Mouse (Mus musculus) retina, postnatal 7 days (tissue): ENCODE results near the gene Foxp1.

Source experiments
- DNase-seq: peaks from one replicate; pipeline ENCODE4 v3.0.0-alpha.2; 2012; ENCODE audit warnings: low read depth, low spot score

Foxp1 gene

DNA sequence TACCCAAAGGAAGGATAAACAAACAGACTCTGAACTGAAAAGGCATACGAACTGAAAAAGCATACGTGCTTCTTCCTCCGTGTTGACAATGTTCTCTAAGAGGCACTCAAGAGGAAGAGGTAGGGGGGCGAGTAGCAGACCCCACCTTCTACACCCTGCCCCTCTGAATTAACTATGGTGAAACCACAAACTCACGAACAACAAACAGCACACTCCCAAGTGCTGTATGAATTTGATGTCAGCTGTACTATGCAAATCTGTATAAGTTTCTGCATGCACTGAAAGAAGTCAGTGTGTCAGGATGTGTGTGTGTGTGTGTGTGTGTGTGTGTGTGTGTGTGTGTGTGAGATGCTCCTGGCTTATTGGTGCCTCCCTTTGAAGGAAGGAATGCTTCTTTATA lies 127.7 kb downstream of the Foxp1 start:
- DNase-seq: no peak

GRCm38 (mm10) chr6:99392484-99392883 lies 130.0 kb downstream of the Foxp1 start:
- no peak for DNase-seq

DNA sequence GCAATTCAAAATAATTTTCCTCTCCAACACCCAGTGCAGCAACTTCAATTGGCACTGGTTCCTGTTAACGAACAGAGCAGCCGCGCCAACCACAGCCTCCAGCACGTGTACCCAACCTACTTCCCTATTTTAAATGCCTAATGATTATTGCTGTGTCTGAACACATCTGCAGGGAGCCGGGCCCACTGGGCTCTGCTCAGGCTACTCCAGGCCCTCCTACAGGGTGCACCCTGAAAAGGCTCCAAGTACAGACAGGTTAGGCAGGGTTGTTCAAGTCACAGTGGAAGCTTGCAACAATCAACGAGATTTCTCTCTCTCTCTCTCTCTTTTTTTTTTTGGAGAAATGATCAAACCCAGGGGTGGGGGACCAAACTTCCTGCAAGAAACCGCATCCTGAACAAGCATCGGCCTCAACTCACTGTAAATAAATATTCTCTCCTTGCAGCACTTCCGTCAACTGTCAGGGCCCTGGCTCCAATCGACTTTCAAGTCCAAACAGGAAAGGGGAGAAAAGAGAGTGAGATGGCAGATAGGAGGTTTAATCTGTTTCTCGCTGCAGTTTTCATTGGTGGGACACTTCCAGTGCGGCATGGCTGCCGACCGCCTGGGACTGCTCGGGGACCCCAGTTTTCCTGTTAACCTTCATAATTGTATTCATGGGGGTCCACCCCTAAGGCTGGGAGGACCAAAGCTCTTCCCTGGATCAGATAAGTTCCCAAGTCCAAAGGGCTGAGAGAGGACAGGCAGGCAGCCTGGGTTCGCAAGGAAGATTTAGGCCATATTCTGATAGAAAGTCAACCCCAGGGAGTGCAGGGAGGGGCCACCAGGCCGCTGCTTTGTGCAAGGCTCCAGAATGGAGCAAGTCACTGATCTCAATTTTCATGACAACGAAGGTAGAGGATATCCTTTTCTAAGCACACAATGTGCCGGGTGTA lies 133.5 kb downstream of the Foxp1 start:
- DNase-seq: no peak

DNA sequence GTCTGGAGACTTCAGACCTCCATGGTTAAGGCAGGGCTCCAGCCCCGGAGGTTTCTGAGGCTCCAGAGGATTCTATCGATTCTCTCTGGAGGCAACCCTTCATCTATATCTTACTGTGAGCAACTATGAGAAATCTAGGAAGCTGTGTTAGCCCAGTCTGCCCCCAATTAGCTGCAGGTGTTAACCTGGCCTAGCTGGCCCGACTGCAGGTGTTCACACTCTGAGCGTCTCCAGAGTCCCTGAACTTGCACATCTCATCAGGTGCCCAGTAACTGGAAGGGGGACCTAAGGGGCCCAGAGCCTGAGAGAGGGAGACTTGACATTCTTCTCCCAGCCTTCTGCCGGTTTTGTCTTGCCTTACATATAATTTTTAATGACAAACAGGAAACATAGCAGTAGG lies 134.5 kb downstream of the Foxp1 start:
- DNase-seq: no peak

DNA sequence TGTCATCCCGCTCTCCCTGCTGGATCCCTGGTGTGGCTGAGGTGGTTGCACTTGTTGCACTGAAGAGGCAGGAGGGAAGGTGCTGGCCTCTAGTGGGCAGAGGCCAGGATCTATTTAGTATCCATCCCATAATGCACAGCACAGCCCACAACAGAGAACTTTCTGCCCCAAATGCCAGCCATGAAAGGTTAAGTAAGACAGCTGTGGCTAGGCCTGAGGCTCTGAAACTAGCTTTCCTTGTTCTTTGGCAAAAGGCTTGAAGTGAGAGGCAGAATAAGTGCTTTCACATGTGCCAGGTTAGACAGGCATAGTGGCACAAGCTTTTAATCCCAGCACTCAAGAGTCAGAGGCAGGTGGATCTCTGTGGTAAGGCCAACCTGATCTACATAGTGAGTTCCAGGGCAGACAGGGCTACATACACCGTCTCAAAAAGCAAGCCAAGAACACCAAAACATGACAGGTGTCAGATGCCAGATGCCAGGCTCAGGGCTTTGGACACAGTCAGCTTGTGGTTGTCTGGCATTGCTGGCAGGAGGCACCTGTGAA lies 137.4 kb downstream of the Foxp1 start:
- DNase-seq: no peak

GRCm38 (mm10) chr6:99383846-99384472 lies 138.6 kb downstream of the Foxp1 start:
- DNase-seq: no peak

DNA sequence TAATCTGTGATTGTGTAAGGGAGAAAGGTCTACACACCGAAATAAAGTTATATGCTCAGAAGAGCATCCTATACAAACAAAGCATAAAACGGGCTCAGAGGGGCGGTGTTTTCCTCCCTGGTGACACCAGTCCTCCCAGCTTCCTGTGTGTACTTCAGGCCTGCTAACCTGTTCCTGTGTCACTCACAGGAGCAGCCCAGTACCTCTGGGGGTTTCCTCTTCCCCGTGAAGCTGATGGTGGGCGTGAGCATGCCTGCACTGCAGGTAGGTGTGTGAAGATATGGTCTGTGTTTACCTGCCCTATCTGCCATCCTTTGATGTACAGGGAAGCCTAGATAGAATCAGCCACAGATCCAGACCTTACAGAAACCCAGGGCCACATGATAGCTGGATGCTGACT lies 142.4 kb downstream of the Foxp1 start:
- DNase-seq: no peak

DNA sequence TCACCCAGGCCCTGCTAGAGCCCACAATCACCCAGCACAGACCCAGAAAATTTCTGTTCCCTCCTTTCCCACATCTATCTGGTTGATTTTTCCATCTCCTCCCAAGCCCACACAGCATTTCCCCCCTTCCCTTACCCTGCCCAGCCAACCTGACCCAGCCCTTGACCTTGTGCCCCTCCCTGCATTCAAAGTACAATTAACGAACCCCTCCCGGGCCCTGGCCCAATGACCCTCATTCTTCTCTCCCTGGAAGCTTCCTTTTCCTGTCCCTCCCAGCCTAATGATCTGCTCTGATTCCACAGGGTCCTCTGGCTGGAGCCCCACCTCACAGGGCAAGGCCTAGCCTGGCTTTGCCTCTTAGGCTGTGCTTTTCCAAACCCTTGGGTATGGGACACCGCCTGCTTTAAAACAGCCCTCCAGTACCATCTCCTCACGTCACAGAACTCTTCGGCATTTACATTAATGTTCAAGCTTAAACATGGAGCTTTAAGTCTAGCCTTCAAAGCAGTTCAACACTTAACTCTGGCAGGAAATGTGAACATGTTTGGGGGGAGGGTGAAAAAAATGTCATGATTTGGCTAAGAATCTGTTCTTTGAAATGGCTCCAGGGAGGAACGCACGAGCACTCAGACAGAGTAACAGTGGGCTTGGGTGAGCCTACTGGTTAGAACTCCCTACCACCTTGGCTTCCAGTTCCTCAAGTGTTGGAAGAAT lies 143.4 kb downstream of the Foxp1 start:
- DNase-seq: no peak

DNA sequence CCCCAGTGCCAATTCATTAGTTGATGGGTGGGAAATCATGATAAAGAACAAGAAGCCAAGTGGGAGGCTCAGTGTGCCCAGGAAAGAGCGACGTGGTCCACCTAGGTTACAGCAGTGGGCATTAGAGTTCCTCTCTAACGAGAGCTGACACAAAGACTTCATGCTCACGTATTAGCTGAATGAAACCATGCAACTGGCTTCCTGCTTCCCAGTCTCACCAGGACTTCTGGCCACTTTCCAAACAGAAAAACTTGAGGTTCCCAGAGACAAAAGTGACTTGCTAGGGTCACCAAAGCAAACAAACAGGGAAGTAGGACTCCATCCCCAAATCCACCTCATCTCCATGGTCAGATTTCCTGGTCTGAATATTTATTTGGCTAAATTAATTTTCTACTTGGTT lies 144.8 kb downstream of the Foxp1 start:
- no peak for DNase-seq

GRCm38 (mm10) chr6:99377131-99377530 lies 145.4 kb downstream of the Foxp1 start:
- DNase-seq: no peak

DNA sequence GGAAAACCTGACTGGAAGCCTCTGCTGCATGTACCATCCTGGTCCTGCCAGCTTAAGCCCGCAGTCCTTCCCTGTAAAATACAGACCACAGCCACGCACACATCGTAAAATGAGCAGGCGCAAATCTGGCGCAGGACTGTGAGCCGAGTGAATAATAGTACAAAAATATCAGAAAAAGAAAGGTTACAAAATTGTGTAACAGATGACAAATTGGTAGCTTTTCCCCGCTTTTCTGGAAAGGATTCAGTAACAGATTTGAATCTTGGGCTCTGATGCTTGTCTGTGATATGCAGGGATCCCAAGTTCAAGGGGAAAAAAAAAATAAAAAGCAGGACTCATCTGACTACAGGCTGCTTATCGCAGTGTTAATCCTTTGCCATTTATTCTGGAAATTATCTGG lies 145.8 kb downstream of the Foxp1 start:
- no peak for DNase-seq

DNA sequence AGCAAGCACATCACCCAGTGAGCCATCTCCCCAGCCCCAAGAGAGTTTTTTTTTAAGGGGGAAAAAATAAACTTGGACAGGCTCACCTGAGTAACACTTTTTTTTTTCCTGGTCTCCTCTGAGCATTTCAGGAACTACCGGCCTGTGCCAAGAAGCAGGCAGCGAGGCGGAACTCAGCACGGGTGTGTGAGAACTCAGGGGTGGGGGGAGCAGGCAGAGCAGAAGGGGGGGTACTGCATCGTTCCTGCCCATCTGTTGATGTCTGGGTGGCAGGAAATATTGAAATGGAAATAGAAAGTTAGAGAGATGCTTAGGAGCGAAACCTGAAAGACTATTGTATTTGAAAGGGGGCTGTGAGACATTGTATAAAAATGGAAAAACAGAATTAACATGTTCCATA lies 146.7 kb downstream of the Foxp1 start:
- no peak for DNase-seq

GRCm38 (mm10) chr6:99375376-99375775 lies 147.1 kb downstream of the Foxp1 start:
- DNase-seq: no peak

DNA sequence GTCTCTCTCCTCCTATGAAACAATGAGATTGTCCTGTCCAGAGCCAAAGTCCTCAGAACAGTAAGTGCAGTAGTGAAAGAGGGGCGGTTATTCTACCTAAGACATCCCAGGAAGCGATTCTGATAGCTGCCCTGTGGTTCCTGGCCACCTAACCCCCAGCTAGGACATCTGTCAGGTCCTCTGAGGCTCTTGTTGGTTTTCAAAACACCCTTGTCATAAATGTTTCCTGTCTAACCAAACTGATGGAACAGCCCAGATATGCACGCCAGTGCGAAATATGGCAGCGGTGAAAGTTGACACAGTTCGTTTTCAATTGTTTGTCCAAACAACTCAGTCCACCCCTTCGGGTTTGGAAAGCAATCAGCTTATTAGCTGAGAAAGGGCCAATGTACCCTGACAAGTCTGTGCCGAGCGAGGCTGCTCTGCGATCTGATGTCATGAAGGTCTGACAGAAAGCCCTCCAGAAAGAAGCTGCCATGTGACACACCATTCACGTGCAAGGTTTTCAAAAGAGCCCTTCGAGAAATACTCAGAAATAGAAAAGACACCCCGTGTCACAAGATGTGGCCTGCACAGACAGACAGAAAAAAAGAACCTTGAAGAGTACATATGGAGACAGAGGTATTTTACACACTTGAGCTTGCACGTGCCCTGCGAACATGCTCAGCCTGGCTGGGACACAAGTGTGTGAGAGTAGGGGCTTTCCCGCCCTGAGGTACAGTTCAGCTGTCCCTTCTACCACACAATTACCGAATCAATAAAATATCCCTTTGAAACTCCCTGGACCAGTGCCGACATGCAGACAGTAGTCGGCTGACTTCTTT lies 147.9 kb downstream of the Foxp1 start:
- DNase-seq: no peak

GRCm38 (mm10) chr6:99372427-99372826 lies 150.1 kb downstream of the Foxp1 start:
- DNase-seq: no peak

DNA sequence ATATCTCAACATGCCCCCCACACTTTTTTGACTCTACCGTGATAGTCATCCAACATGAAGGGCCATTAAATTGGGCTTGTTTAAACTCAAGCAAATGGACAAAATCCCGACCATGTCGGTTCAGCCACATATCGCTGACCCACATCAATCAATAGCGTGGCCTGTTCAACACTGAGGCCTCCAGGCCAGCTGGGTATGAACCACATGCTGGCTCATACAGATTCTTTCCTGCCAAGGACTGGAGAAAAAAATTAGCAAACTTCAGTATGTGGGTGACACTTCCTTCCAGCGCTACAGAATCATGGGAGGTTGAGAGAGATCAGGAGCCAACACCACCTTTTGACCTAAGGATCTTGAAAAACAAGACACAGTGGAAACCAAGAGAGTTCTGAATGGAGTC lies 150.5 kb downstream of the Foxp1 start:
- no peak for DNase-seq

- DNase-seq: no peak
These were observed 152.6 kb downstream of the Foxp1 start for GRCm38 (mm10) chr6:99369931-99370330.

- no peak for DNase-seq
These were observed 153.4 kb downstream of the Foxp1 start for GRCm38 (mm10) chr6:99369156-99369555.

DNA sequence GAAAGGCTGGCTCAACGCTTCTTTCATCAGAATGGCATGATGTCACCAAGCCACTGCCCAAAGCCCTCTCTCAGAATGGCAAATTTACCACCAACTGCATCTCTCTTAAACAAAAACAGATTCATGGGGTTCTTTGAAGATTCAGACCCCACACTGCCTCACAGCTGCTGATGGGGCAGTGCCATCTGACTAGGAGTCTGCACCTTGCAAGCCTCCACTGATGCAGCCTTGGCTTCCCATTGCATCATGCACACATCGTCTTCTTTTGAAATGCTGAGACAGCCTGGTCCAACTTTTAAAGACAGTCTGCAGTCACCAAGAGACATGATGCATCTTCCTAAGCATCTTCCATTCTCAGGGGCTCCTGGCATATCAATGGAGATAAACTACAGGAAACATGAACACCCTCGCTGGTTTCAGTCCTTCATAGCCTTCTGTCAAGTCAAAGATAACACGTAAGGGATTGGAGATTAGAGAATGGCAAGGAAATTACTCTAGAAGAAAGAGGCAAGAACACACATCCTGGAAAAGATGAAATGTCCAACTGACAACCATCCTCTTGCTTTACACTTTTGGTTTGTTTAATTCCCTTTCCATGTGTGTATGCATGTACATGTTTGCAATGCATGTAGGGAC lies 154.3 kb downstream of the Foxp1 start:
- no peak for DNase-seq

- DNase-seq: no peak
These were observed 158.0 kb downstream of the Foxp1 start for GRCm38 (mm10) chr6:99364545-99364944.

GRCm38 (mm10) chr6:99360581-99360980 lies 161.9 kb downstream of the Foxp1 start:
- no peak for DNase-seq
